ENCODE assay signal across 16 mouse cellular contexts in genomic region chr8:120091032-120091431, GRCm38 (mm10).
"Had no signal": no experiment of that assay in that cellular context is flagged by ENCODE, and none has a peak within 500 bp of the region (broad histone marks: within the 10 kb centered on the region; RNA-seq: fewer than 3 reads in every experiment).

No protein-coding gene starts in this region.

- H3K27me3 ChIP-seq: limb, embryonic 12.5 days; liver, embryonic 15.5 days; neural tube, embryonic 15.5 days; stomach, embryonic 15.5 days had no signal

- H3K9ac ChIP-seq: limb, embryonic 12.5 days; liver, embryonic 15.5 days; lung, embryonic 14.5 days; neural tube, embryonic 15.5 days; stomach, embryonic 15.5 days had no signal

- H3K4me1 ChIP-seq: limb, embryonic 12.5 days; midbrain, embryonic 10.5 days; stomach, embryonic 15.5 days had no signal

- H3K4me2 ChIP-seq: limb, embryonic 12.5 days; liver, embryonic 15.5 days; lung, embryonic 14.5 days; neural tube, embryonic 15.5 days; stomach, embryonic 15.5 days had no signal

- H3K27ac ChIP-seq: kidney, postnatal 0 days; limb, embryonic 12.5 days; liver, embryonic 15.5 days; midbrain, embryonic 10.5 days; neural tube, embryonic 15.5 days; stomach, embryonic 15.5 days had no signal

- H3K9me3 ChIP-seq: limb, embryonic 12.5 days; liver, embryonic 15.5 days; neural tube, embryonic 15.5 days; stomach, embryonic 15.5 days had no signal

- DNase-seq: kidney, adult 9 months; kidney, postnatal 36 days; layer of hippocampus, adult 9-11 months; lung, embryonic 14.5 days; lung, postnatal 10 days; lung, postnatal 4 days; midbrain, embryonic 14.5 days; thymus, adult 2 months; thymus, postnatal 25 days had no signal

- H3K4me3 ChIP-seq: limb, embryonic 12.5 days; liver, embryonic 15.5 days; midbrain, embryonic 10.5 days; myocyte; neural tube, embryonic 15.5 days; stomach, embryonic 15.5 days had no signal
